Mouse (Mus musculus) CH12.LX (cell line): ENCODE measurements at regions not wholly inside any gene's neighbourhood (a gene's known extent, or its start where the extent isn't known, plus 50 kb on each side); places are given as distances from the start of the nearest gene placed in this dataset.

ENCODE experiments used
- CTCF ChIP-seq, 2 experiments: IDR thresholded peaks in 1 of 2; conservative IDR thresholded peaks in 1 of 2; 2 replicates each; pipeline ENCODE4 v1.5.1; 2011 to 2012; ENCODE audit warnings: low read depth in 2 of 2, low read length in 2 of 2, improper control_type of control experiment in 1 of 2, inconsistent platforms in 1 of 2, mild to moderate bottlenecking in 1 of 2, moderate library complexity in 1 of 2
- IRF4 ChIP-seq: IDR thresholded peaks from 2 replicates; pipeline ENCODE4 v1.6.1; 2014; ENCODE audit warnings: low read depth, mild to moderate bottlenecking, inconsistent platforms, low read length, improper control_type of control experiment
- KAT2A ChIP-seq: IDR thresholded peaks from 2 replicates; pipeline ENCODE4 v1.6.1; 2012; ENCODE audit warnings: low read length, improper control_type of control experiment, inconsistent platforms; ENCODE audit not compliant: insufficient replicate concordance
- POLR2A ChIP-seq: IDR thresholded peaks from 2 replicates; pipeline ENCODE4 v1.6.1; 2011; ENCODE audit warnings: low read depth, mild to moderate bottlenecking, improper control_type of control experiment, low read length
- POLR2AphosphoS2 ChIP-seq: IDR thresholded peaks from 2 replicates; pipeline ENCODE4 v1.6.1; 2011; ENCODE audit warnings: low read depth, low read length, improper control_type of control experiment
- UBTF ChIP-seq: IDR thresholded peaks from 2 replicates; pipeline ENCODE4 v1.6.1; 2012; ENCODE audit warnings: low read depth, mild to moderate bottlenecking, inconsistent platforms, low read length, improper control_type of control experiment, moderate library complexity
- USF1 ChIP-seq: IDR thresholded peaks from 2 replicates; pipeline ENCODE4 v1.6.1; 2014; ENCODE audit warnings: low read depth, mild to moderate bottlenecking, inconsistent platforms, low read length, improper control_type of control experiment

GRCm38 (mm10) chr16:51169294-51169693 lies 578.3 kb upstream of the Ccdc54 start:
- TF ChIP-seq POLR2AphosphoS2 (no peak), USF1 (no peak), KAT2A (no peak), UBTF (no peak), POLR2A (no peak), IRF4 (no peak), CTCF (conservative IDR thresholded peaks at IDR 0.05 in 1 of 2, IDR thresholded peaks at IDR 0.05 in 1 of 2; ENCODE audit: low read depth in 2 of 2, low read length in 2 of 2) (peak; percentile 40 to 51; a peak in 3 of 4 replicates)
